Mouse (Mus musculus): Measurements from ENCODE around the gene Gm21983. TPM values are rescaled to one million over a fixed set of nuclear protein-coding genes. Genes with fewer than 3 reads are reported as not detected.

The Gm21983 gene
- polyA plus RNA-seq, 1 experiment from 2014 or later: 0.81 TPM

DNA sequence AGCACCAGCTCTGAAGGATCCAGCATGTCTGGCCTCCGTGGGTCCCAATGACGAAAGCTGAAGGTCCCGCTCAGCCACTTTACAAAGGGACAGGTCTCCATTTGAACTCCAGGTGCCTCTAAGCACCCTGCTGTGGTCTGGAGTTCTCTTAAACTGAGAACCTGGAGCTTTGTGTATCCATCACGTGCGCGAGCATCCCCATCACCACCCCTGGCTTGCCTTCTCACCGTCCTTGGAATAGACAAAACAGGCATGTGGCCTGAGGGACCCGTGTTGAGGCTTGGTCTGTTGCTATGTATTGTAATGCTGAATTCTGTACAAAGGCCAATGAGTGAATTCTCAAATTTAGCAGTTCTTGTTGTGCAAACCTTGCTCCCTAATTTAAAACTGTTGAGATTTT, 17.9 kb upstream of the Gm21983 start:
- no peak for DNase-seq (ENCODE audit: low spot score)
- 93% methylated on average over 8 of the region's 8 CpGs for WGBS
- Histone ChIP-seq H3K9me3 (replicated peaks) (no peaks in the 10 kb centered on the region), H3K36me3 (peaks cover 66% of the 10 kb centered on the region), H3K4me1 (peaks cover 19% of the 10 kb centered on the region), H3K27ac (no peak overlapping the region), H3K4me3 (no peak overlapping the region), H3K27me3 (ENCODE audit: low read depth, poor library complexity, severe bottlenecking) (no peaks in the 10 kb centered on the region)

DNA sequence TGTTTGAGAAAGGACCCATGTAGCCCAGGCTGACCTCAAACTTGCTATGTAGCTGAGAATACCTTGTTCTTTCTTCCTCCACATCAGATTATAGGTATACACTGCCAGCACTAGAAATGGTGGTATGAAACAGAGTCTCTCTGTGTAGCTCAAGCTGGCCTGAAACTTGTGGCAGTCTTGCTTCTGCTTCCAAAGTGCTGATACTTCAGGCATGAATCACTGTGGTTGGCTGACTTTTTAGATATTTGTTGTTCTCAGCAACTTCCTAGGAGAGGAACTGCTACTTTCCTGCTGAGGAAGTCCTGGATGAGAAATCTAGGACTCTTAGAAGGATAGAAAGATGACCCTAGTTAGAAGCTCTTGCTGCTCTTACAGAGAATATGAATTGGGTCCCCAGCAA, 17.5 kb upstream of the Gm21983 start:
- Histone ChIP-seq H3K4me3 (no peak overlapping the region), H3K27ac (no peak overlapping the region), H3K36me3 (peaks cover 66% of the 10 kb centered on the region), H3K27me3 (ENCODE audit: low read depth, poor library complexity, severe bottlenecking) (no peaks in the 10 kb centered on the region), H3K4me1 (peaks cover 22% of the 10 kb centered on the region), H3K9me3 (replicated peaks) (no peaks in the 10 kb centered on the region)
- no peak for DNase-seq (ENCODE audit: low spot score)

DNA sequence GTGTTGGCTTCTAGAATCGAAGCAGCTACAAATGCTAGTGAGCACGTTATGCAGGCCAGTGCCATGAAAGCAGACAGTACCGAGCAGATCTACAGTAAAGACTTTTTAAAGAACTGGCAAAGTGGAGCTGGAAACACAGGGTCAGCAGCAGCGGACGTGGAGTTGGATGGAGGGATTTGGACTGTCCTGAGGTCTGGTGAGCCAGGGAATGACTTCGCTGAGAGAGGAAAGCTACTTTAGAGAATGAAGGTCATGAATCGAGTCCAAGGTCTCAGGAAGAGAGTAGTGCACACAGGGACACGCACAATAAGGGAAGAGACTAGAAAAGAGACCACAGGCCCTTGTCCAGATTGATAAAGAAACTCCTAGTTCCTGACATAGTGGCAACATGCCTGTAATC, 16.7 kb upstream of the Gm21983 start:
- peaks cover 66% of the 10 kb centered on the region for H3K36me3 ChIP-seq
- WGBS: 95% methylated on average over 8 of the region's 8 CpGs
- no peak overlapping the region for H3K4me3 ChIP-seq
- no peak for DNase-seq (ENCODE audit: low spot score)
- no peaks in the 10 kb centered on the region for H3K9me3 ChIP-seq (replicated peaks)
- H3K27ac ChIP-seq: no peak overlapping the region
- H3K27me3 ChIP-seq (ENCODE audit: low read depth, poor library complexity, severe bottlenecking): no peaks in the 10 kb centered on the region
- H3K4me1 ChIP-seq: peaks cover 22% of the 10 kb centered on the region

DNA sequence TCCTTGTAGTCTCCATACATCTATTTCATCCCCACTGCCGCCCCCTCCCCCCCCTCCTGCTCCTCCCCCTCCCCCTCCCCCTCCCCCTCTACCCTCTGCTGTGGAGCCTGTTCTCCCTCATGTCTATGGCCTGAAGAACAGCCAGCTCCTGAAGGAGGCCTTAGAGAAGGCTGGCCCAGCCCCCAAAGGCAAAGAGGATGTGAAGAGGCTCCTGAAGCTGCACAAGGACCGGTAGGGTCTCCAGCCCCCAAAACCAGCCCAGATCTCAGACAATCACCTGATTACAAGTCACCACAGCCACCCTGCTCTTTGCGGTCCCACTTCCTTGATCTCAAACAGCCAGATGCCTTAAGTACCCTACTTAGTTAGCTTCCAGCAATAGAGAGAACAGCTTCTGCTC, 16.2 kb upstream of the Gm21983 start:
- H3K9me3 ChIP-seq (replicated peaks): no peaks in the 10 kb centered on the region
- 89% methylated on average over 3 of the region's 3 CpGs for WGBS
- H3K27ac ChIP-seq: peak overlapping the region; percentile 56
- peaks cover 66% of the 10 kb centered on the region for H3K36me3 ChIP-seq
- DNase-seq (ENCODE audit: low spot score): no peak
- no peaks in the 10 kb centered on the region for H3K27me3 ChIP-seq (ENCODE audit: low read depth, poor library complexity, severe bottlenecking)
- H3K4me1 ChIP-seq: peaks cover 22% of the 10 kb centered on the region
- no peak overlapping the region for H3K4me3 ChIP-seq

DNA sequence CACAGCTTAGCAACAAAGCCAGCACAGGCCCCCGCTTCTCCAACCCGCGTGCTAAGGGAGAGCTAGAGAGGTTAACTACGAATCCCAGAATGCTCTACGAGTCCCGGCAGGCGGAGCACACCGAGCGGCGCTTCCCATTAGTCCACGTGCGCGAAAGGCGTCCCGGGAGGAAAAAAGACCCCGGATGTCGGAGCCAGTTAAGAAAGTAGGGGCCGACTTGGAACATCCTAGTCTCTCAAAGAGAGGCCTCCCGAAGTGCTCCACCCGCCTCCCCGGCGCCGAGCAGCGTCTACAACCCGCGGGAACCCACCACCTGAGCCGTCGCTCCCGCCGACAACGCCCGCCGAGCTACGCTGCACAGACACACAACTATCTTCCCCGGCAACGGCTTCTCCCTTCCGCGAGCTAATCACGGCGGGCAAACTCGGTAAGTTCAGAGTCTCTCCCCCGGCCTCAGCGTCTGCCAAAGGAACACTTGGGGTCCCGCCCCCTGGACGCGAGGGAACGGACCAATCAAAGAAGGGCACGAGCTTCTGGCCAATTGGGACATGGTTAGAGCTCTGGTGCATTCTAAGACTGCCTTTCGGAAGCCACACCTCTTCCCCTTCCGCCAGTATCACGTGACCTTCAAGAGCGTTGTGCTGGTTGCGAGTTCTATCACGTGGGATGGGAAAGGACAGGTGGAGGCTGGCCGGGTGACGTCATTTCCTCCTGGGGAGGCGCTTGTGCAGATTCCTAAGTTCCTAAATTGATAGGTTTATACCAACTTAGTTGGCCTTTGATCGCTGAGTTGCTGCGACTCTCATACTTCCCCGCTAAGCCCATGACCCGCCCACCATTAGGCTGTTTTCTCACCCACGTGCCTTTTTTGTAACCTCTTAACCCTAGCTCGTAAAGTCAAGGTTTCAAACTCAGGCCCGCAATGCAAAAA, 15.1 kb upstream of the Gm21983 start, which contains the start of the genes BC024978 and Snrpa:
TSS of gene BC024978 (plus strand) at position 101 of the 931 bp plus-strand sequence.
TSS of gene Snrpa (minus strand) at position 591 of the 931 bp plus-strand sequence.
- under 1% methylated on average over 64 of the region's 64 CpGs for WGBS
- DNase-seq (ENCODE audit: low spot score): peak; percentile 95
- Histone ChIP-seq H3K4me3 (peak within 1 kb of the TSS; percentile 92), H3K27ac (peak within 1 kb of the TSS; percentile 98), H3K4me1 (peaks cover 22% of the 10 kb centered on the region), H3K27me3 (ENCODE audit: low read depth, poor library complexity, severe bottlenecking) (no peaks in the 10 kb centered on the region), H3K36me3 (peaks cover 68% of the 10 kb centered on the region), H3K9me3 (replicated peaks) (no peaks in the 10 kb centered on the region)

DNA sequence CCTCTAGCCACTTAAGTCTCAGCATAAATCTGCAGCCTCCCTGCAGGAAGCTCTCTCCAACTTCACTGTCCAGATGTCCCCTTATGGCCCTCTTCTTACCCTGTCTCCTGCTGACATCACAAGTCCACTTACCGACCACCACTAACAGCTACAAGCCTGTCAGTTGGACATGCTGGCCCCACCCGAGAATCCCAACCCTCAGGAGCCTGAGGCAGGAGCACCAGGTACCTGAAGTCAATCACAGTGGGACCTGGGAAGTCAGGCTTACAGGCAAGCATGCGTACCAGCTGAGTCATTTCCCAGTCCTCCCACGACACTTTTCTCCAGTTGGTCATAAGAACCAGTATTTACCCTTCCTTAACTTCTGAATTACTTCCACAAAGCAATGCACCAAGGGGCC, 12.8 kb upstream of the Gm21983 start:
- Histone ChIP-seq H3K4me3 (0 out of 2 replicates have a peak overlapping the region, but pooled peaks have one; percentile 4), H3K36me3 (peaks cover 79% of the 10 kb centered on the region), H3K9me3 (replicated peaks) (no peaks in the 10 kb centered on the region), H3K27me3 (ENCODE audit: low read depth, poor library complexity, severe bottlenecking) (no peaks in the 10 kb centered on the region), H3K27ac (no peak overlapping the region), H3K4me1 (peaks cover 22% of the 10 kb centered on the region)
- DNase-seq (ENCODE audit: low spot score): no peak
- 89% methylated on average over 4 of the region's 4 CpGs for WGBS

DNA sequence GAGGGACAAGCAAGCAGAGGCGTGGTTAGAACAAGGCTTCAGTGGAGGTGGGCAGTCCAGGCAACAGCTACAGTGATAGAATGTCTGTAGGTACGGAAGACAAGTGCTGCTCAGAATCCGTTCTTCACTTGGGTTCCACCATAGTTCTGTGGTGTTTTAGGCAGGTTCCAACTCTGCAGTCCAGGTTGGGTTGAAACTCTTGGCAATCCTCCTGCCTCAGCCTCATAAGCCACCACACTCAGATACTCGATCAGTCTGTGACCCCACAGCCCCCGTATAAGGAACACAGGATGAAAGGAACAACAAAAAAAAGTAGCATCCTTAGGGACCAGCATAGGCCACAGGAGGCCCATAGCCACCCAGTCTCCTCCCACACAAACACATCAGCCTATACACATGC, 11.5 kb upstream of the Gm21983 start:
- H3K4me3 ChIP-seq: no peak overlapping the region
- H3K4me1 ChIP-seq: peaks cover 22% of the 10 kb centered on the region
- DNase-seq (ENCODE audit: low spot score): no peak
- WGBS: 92% methylated on average over 5 of the region's 5 CpGs
- H3K36me3 ChIP-seq: peaks cover 81% of the 10 kb centered on the region
- H3K27me3 ChIP-seq (ENCODE audit: low read depth, poor library complexity, severe bottlenecking): no peaks in the 10 kb centered on the region
- no peaks in the 10 kb centered on the region for H3K9me3 ChIP-seq (replicated peaks)
- no peak overlapping the region for H3K27ac ChIP-seq

DNA sequence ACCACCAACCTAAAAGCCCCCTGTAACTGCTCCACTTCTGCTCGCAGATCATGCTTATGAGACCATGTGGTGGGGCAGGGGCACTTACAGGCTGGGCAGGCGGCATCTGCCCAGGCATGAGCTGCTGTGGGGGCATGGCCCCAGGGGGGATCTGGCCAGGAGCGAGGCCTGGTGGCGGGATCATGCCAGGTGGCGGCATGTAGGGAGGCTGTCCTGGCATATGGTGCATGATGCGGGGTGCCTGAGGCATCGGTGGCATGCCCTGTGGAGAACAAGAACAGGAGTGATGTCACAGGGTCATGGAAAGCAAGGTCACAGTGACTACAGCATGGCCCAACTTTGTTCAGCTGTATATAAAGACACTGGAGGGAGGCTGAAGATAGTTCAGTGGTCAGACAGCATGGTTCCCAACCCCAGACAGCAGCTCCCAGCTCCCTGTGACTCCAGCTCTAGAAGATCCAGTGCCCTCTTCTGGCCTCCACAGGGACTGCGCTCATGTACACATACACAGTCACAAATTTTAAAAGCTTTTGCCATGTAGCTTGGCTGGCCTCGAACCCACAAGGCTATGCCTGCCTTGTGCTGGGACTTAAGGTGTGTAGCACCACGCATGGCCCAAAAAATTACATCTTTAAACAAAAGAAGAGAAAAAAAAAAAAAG, 8.5 kb upstream of the Gm21983 start:
- peaks cover 99% of the 10 kb centered on the region for H3K36me3 ChIP-seq
- no peaks in the 10 kb centered on the region for H3K27me3 ChIP-seq (ENCODE audit: low read depth, poor library complexity, severe bottlenecking)
- H3K4me1 ChIP-seq: peaks cover 6% of the 10 kb centered on the region
- no peak overlapping the region for H3K27ac ChIP-seq
- no peak overlapping the region for H3K4me3 ChIP-seq
- no peak for DNase-seq (ENCODE audit: low spot score)
- 97% methylated on average over 10 of the region's 10 CpGs for WGBS
- H3K9me3 ChIP-seq (replicated peaks): no peaks in the 10 kb centered on the region

DNA sequence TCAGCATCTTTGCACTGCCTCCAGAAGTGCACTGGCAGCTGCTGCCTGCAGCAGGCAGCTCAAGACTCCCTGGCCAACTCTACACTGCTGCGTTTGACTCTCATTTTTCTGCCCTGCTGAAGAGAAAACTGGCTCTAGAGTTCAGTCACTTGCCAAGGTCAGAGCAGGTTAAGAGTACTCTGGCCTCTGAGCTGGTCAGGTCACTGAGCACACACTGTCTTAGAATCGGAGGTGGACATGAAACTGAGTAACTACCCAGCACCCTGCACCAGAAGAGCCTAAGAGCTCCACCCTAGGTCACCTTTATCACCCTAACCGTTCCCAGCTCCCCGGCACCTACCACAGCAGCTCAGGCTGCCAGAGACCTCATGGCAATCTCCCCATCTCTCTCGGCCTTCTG, 5.1 kb upstream of the Gm21983 start:
- H3K27me3 ChIP-seq (ENCODE audit: low read depth, poor library complexity, severe bottlenecking): no peaks in the 10 kb centered on the region
- peaks cover 82% of the 10 kb centered on the region for H3K36me3 ChIP-seq
- no peak overlapping the region for H3K4me3 ChIP-seq
- no peaks in the 10 kb centered on the region for H3K9me3 ChIP-seq (replicated peaks)
- WGBS: 94% methylated on average over 5 of the region's 5 CpGs
- no peaks in the 10 kb centered on the region for H3K4me1 ChIP-seq
- no peak for DNase-seq (ENCODE audit: low spot score)
- H3K27ac ChIP-seq: no peak overlapping the region

DNA sequence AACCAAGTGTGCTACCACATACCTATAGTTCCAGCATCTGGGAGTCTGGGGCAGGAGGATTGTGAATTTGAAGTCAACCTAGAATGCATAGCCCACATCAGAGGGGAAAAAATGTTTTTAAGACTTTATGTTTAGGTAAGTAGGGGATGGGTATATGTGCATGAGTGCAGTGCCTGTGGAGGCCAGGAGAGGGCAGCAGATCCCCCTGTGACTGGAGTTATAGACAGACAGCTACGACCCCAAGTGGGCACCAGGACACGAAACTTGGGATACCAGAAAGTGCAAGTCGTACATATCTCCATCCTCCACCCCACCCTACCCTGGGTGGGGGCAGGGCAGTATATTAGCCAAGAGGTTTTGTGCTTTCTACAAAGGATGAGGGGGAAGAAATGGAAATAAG, 4.1 kb upstream of the Gm21983 start:
- Histone ChIP-seq H3K27ac (no peak overlapping the region), H3K4me3 (no peak overlapping the region), H3K36me3 (peaks cover 72% of the 10 kb centered on the region), H3K4me1 (no peaks in the 10 kb centered on the region), H3K9me3 (replicated peaks) (no peaks in the 10 kb centered on the region), H3K27me3 (ENCODE audit: low read depth, poor library complexity, severe bottlenecking) (no peaks in the 10 kb centered on the region)
- peak; percentile 71 for DNase-seq (ENCODE audit: low spot score)
- 74% methylated on average over 3 of the region's 3 CpGs for WGBS

DNA sequence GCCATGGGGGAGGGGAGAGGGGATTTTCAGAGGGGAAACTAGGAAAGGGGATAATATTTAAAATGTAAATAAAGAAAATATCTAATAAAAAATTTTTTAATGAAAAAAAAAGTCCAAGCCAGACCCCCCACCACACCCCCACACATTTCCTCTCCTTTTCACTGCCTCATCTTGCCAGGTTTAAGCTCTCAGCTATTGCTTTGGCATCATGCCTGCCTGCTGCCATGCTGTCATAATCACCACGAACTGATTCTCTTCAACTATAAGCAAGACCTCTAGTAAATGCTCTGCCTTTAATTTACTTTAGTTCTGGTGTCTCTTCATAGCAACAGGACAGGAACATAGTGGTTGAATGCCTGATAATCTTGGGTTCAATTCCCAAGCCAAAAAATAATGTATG, 1.6 kb upstream of the Gm21983 start:
- Histone ChIP-seq H3K4me3 (no peak overlapping the region), H3K27ac (no peak overlapping the region), H3K9me3 (replicated peaks) (no peaks in the 10 kb centered on the region), H3K36me3 (peaks cover 48% of the 10 kb centered on the region), H3K27me3 (ENCODE audit: low read depth, poor library complexity, severe bottlenecking) (no peaks in the 10 kb centered on the region), H3K4me1 (peaks cover 11% of the 10 kb centered on the region; the same call in 1 of the 2 replicates)
- no peak for DNase-seq (ENCODE audit: low spot score)
- 90% methylated on average over 1 of the region's 1 CpGs for WGBS

DNA sequence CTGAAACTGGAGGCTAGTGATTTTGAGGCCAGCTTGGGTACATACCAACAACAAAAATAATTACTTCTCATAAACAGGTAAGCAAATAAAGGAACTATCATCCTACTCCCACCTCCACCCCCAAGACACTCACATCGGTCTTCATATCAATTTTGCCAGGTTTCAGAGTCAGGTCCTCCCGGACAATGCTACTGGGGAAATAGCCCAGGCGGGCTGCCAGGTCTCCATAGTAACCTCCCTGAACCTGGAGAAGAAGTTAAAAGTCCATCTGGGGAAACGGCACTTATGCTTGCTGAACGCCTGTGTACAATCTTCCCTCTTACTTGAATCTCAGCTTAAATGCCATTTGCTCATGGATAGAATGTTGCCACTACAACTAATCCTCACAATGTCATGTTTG, 850 bp downstream of the Gm21983 start:
- WGBS: 88% methylated on average over 5 of the region's 5 CpGs
- DNase-seq (ENCODE audit: low spot score): no peak
- no peaks in the 10 kb centered on the region for H3K9me3 ChIP-seq (replicated peaks)
- H3K36me3 ChIP-seq: peaks cover 30% of the 10 kb centered on the region
- peaks cover 11% of the 10 kb centered on the region; the same call in 1 of the 2 replicates for H3K4me1 ChIP-seq
- no peak overlapping the region for H3K4me3 ChIP-seq
- no peaks in the 10 kb centered on the region for H3K27me3 ChIP-seq (ENCODE audit: low read depth, poor library complexity, severe bottlenecking)
- no peak overlapping the region for H3K27ac ChIP-seq
